Mouse (Mus musculus) megakaryocyte-erythroid progenitor cell, adult 5 weeks (primary cell): Measurements from ENCODE around the gene BC067074. TPM values are rescaled to one million over a fixed set of nuclear protein-coding genes. Genes with fewer than 3 reads are reported as not detected.

Experiments used
- polyA plus RNA-seq: library from polyadenylated mRNA; stranded (reverse); fragments of >175 nt; gene quantifications from 2 replicates; pipeline ENCODE4 v1.2.3, GENCODE M21; 2012

Gene BC067074
- polyA plus RNA-seq, result not detected in 2 replicates

DNA sequence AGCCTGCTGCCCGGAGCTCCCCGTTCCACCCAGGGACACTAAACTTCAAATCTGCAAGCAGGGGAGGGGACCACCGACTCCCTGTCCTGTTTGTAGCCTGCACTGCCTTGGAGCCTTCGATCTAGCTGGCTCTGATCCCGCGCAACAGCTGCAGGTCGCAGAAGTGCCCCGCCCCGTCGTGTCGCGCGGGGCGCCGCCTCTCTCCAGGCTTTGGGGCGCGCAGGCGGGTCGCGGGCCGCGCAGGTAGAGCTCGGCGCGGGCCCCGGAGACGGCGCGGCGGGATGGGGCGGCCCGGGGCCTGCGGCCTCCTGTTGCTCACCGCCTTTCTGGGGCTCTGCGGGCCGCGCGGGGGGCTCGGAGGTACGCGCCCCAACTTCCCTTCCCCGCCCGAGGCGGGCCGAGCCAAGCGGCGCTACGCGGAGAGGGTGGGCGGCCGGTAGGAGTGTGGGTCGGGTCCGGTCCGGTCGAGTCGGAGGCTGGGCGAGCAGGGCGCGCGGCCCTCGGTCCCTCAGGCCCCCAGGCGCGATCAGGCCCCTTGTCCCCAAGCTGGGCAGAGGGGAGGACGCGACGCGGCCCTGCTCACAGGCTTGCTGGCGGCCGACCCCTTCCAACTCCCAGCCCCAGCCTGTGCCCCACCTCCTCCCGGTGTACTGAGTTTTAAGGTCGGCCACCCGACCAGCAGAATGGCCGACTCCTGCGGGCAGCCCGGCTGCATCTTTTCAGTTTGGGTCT, at the start of gene BC067074:
Gene BC067074, plus strand, starts transcription at position 185 of the 732 bp plus-strand sequence.

Other genes starting within 250 kb of the BC067074 start
- gene Gpx8, start 246.7 kb upstream of the BC067074 start, polyA plus RNA-seq, result 0.27 TPM in 1 of 2 replicates, not detected in the other
- 0.56 and 0.62 TPM in 2 replicates for gene Gzma, start 192.2 kb upstream of the BC067074 start, polyA plus RNA-seq
- gene Esm1, start 83.5 kb upstream of the BC067074 start, polyA plus RNA-seq, result 0.06 and 0.08 TPM in 2 replicates
- gene Gzmk, start 67.3 kb upstream of the BC067074 start, polyA plus RNA-seq, result not detected in 2 replicates